In genomic region chr8:127684213-127684612, GRCm38 (mm10) we compare ENCODE assay signal across 13 mouse cellular contexts.
DNase-seq lines count a peak whose midpoint lies in the region; ATAC-seq lines count a peak whose summit lies in the region.
"Had no signal": no experiment of that assay in that cellular context is flagged by ENCODE, and none has a peak within 500 bp of the region (broad histone marks: within the 10 kb centered on the region; RNA-seq: fewer than 3 reads in every experiment).

No protein-coding gene starts in this region.

- no peak overlapping the region for H3K27ac ChIP-seq in neural tube, embryonic 12.5 days
- H3K27ac ChIP-seq: embryonic facial prominence, embryonic 12.5 days; stomach, postnatal 0 days had no signal

- H3K4me2 ChIP-seq in neural tube, embryonic 12.5 days (replicated peaks): no peak overlapping the region
- H3K4me2 ChIP-seq: embryonic facial prominence, embryonic 12.5 days had no signal

- peak; percentile 45 to 70 for DNase-seq in frontal cortex, adult 2 months (ENCODE audit: extremely low spot score in 1 of 2, low spot score in 1 of 2)
- DNase-seq in frontal cortex, postnatal 10 days (ENCODE audit: low spot score in 2 of 2): no peak
- no peak for DNase-seq in neural tube, embryonic 10.5 days (ENCODE audit: extremely low spot score, low spot score)
- peak; percentile 24 for DNase-seq in layer of hippocampus, adult 9-10 months (ENCODE audit: low spot score)
- peak; percentile 21 to 50 for DNase-seq in right cerebral cortex, postnatal 36 days (ENCODE audit: low spot score in 2 of 2)
- no peak for DNase-seq in spleen, adult 18-20 months
- DNase-seq: cerebellum, adult 11 months; gastrocnemius, postnatal 10 days had no signal

- H3K27me3 ChIP-seq in neural tube, embryonic 12.5 days (replicated peaks): no peaks in the 10 kb centered on the region
- H3K27me3 ChIP-seq: embryonic facial prominence, embryonic 12.5 days had no signal

- H3K36me3 ChIP-seq in neural tube, embryonic 12.5 days: no peaks in the 10 kb centered on the region
- H3K36me3 ChIP-seq: embryonic facial prominence, embryonic 12.5 days had no signal

- no peak overlapping the region for H3K9ac ChIP-seq in neural tube, embryonic 12.5 days
- H3K9ac ChIP-seq: embryonic facial prominence, embryonic 12.5 days had no signal

- 0 out of 2 replicates have a peak, but pooled peaks have one; percentile 70 for ATAC-seq in neural tube, embryonic 12.5 days (ENCODE audit: low FRiP score, low read depth)
- ATAC-seq in megakaryocyte, adult 5-6 weeks (ENCODE audit: poor library complexity, severe bottlenecking): no peak
- ATAC-seq: intestine, postnatal 0 days had no signal

- H3K4me3 ChIP-seq in neural tube, embryonic 12.5 days: no peak overlapping the region
- H3K4me3 ChIP-seq: embryonic facial prominence, embryonic 12.5 days had no signal

- H3K9me3 ChIP-seq in neural tube, embryonic 12.5 days: no peaks in the 10 kb centered on the region
- H3K9me3 ChIP-seq: embryonic facial prominence, embryonic 12.5 days had no signal

- 63% methylated on average over 5 of the region's 5 CpGs for WGBS in neural tube, embryonic 12.5 days

- no peaks in the 10 kb centered on the region for H3K4me1 ChIP-seq in neural tube, embryonic 12.5 days
- H3K4me1 ChIP-seq: embryonic facial prominence, embryonic 12.5 days had no signal

Comparison
In these comparisons a context has a peak if more than half of its experiments do, and no peak if none do; other contexts are left out.
1. DNase-seq: peak in frontal cortex, adult 2 months (2 of 2), layer of hippocampus, adult 9-10 months (single experiment) and right cerebral cortex, postnatal 36 days (2 of 2); none in frontal cortex, postnatal 10 days (0 of 2), neural tube, embryonic 10.5 days (single experiment) and spleen, adult 18-20 months (0 of 2).